Mouse (Mus musculus): ENCODE data around the gene Tenm2. TPM values are rescaled to one million over a fixed set of nuclear protein-coding genes. Genes with fewer than 3 reads are reported as not detected.

The Tenm2 gene
- polyA plus RNA-seq, 1 experiment from 2014 or later, result 0.16 TPM

- no peak for DNase-seq (ENCODE audit: low spot score)
- H3K9me3 ChIP-seq (ENCODE audit: low read length), result no peaks in the 10 kb centered on the region
- H3K27ac ChIP-seq (ENCODE audit: low read length), result no peak overlapping the region
- no peaks in the 10 kb centered on the region for H3K36me3 ChIP-seq (ENCODE audit: insufficient read depth, low read length)
- no peaks in the 10 kb centered on the region for H3K4me1 ChIP-seq (ENCODE audit: insufficient read depth, low read depth, low read length)
- WGBS, result 61% methylated on average over 6 of the region's 6 CpGs
- H3K27me3 ChIP-seq (replicated peaks; ENCODE audit: insufficient read depth, low read length), result no peaks in the 10 kb centered on the region
- H3K9ac ChIP-seq (replicated peaks; ENCODE audit: low read depth), result no peak overlapping the region
- TF ChIP-seq CTCF (IDR thresholded peaks at IDR 0.05) (no peak), EP300 (IDR thresholded peaks at IDR 0.05) (no peak)
- ATAC-seq, result no peak
- no peak overlapping the region for H3K4me3 ChIP-seq (ENCODE audit: low read depth, low read length)
- H3K4me2 ChIP-seq (replicated peaks; ENCODE audit: low read depth, low read length), result no peak overlapping the region
These were observed 549.5 kb downstream of the Tenm2 start for GRCm38 (mm10) chr11:36686253-36686652.

- Histone ChIP-seq H3K9ac (replicated peaks; ENCODE audit: low read depth) (no peak overlapping the region), H3K36me3 (ENCODE audit: insufficient read depth, low read length) (no peaks in the 10 kb centered on the region), H3K27me3 (replicated peaks; ENCODE audit: insufficient read depth, low read length) (no peaks in the 10 kb centered on the region), H3K27ac (ENCODE audit: low read length) (no peak overlapping the region), H3K4me2 (replicated peaks; ENCODE audit: low read depth, low read length) (no peak overlapping the region), H3K9me3 (ENCODE audit: low read length) (no peaks in the 10 kb centered on the region), H3K4me3 (ENCODE audit: low read depth, low read length) (no peak overlapping the region), H3K4me1 (ENCODE audit: insufficient read depth, low read depth, low read length) (no peaks in the 10 kb centered on the region)
- WGBS, result 95% methylated on average over 2 of the region's 2 CpGs
- no peak for TF ChIP-seq CTCF (IDR thresholded peaks at IDR 0.05)
- TF ChIP-seq EP300 (IDR thresholded peaks at IDR 0.05), result no peak
- DNase-seq (ENCODE audit: low spot score), result no peak
- no peak for ATAC-seq
These were observed 556.4 kb downstream of the Tenm2 start for GRCm38 (mm10) chr11:36679361-36679760.

- 40% methylated on average over 2 of the region's 2 CpGs for WGBS
- H3K4me2 ChIP-seq (replicated peaks; ENCODE audit: low read depth, low read length), result no peak overlapping the region
- H3K27me3 ChIP-seq (replicated peaks; ENCODE audit: insufficient read depth, low read length), result no peaks in the 10 kb centered on the region
- H3K36me3 ChIP-seq (ENCODE audit: insufficient read depth, low read length), result no peaks in the 10 kb centered on the region
- ATAC-seq, result no peak
- no peaks in the 10 kb centered on the region for H3K4me1 ChIP-seq (ENCODE audit: insufficient read depth, low read depth, low read length)
- H3K9me3 ChIP-seq (ENCODE audit: low read length), result no peaks in the 10 kb centered on the region
- H3K27ac ChIP-seq (ENCODE audit: low read length), result no peak overlapping the region
- no peak overlapping the region for H3K9ac ChIP-seq (replicated peaks; ENCODE audit: low read depth)
- no peak overlapping the region for H3K4me3 ChIP-seq (ENCODE audit: low read depth, low read length)
- TF ChIP-seq EP300 (IDR thresholded peaks at IDR 0.05), result no peak
- TF ChIP-seq CTCF (IDR thresholded peaks at IDR 0.05), result no peak
- no peak for DNase-seq (ENCODE audit: low spot score)
These were observed 557.2 kb downstream of the Tenm2 start for GRCm38 (mm10) chr11:36678542-36678941.

GRCm38 (mm10) chr11:36678057-36678396, 557.7 kb downstream of the Tenm2 start:
- DNase-seq (ENCODE audit: low spot score), result no peak
- H3K9ac ChIP-seq (replicated peaks; ENCODE audit: low read depth), result no peak overlapping the region
- no peaks in the 10 kb centered on the region for H3K9me3 ChIP-seq (ENCODE audit: low read length)
- H3K4me2 ChIP-seq (replicated peaks; ENCODE audit: low read depth, low read length), result peak overlapping the region; percentile 49
- WGBS, result 12% methylated on average over 10 of the region's 10 CpGs
- ATAC-seq, result no peak
- H3K27ac ChIP-seq (ENCODE audit: low read length), result no peak overlapping the region
- 0 out of 2 replicates have a peak overlapping the region, but pooled peaks have one; percentile 28 for H3K4me3 ChIP-seq (ENCODE audit: low read depth, low read length)
- no peaks in the 10 kb centered on the region for H3K4me1 ChIP-seq (ENCODE audit: insufficient read depth, low read depth, low read length)
- H3K27me3 ChIP-seq (replicated peaks; ENCODE audit: insufficient read depth, low read length), result no peaks in the 10 kb centered on the region
- TF ChIP-seq EP300 (IDR thresholded peaks at IDR 0.05) (no peak), CTCF (IDR thresholded peaks at IDR 0.05) (no peak)
- H3K36me3 ChIP-seq (ENCODE audit: insufficient read depth, low read length), result no peaks in the 10 kb centered on the region

- DNase-seq (ENCODE audit: low spot score), result peak; percentile 24
- Histone ChIP-seq H3K9me3 (ENCODE audit: low read length) (no peaks in the 10 kb centered on the region), H3K9ac (replicated peaks; ENCODE audit: low read depth) (no peak overlapping the region), H3K4me3 (ENCODE audit: low read depth, low read length) (peak overlapping the region; percentile 28), H3K27ac (ENCODE audit: low read length) (no peak overlapping the region), H3K27me3 (replicated peaks; ENCODE audit: insufficient read depth, low read length) (no peaks in the 10 kb centered on the region), H3K4me1 (ENCODE audit: insufficient read depth, low read depth, low read length) (no peaks in the 10 kb centered on the region), H3K36me3 (ENCODE audit: insufficient read depth, low read length) (no peaks in the 10 kb centered on the region), H3K4me2 (replicated peaks; ENCODE audit: low read depth, low read length) (peak overlapping the region; percentile 49)
- TF ChIP-seq EP300 (IDR thresholded peaks at IDR 0.05), result no peak
- TF ChIP-seq CTCF (IDR thresholded peaks at IDR 0.05), result no peak
- WGBS, result 1% methylated on average over 23 of the region's 23 CpGs
- no peak for ATAC-seq
These were observed 558.3 kb downstream of the Tenm2 start for GRCm38 (mm10) chr11:36677321-36678056.

- Histone ChIP-seq H3K4me3 (ENCODE audit: low read depth, low read length) (no peak overlapping the region), H3K9me3 (ENCODE audit: low read length) (no peaks in the 10 kb centered on the region), H3K4me2 (replicated peaks; ENCODE audit: low read depth, low read length) (peak overlapping the region; percentile 49; the same call in 1 of the 2 replicates), H3K4me1 (ENCODE audit: insufficient read depth, low read depth, low read length) (no peaks in the 10 kb centered on the region), H3K27ac (ENCODE audit: low read length) (no peak overlapping the region), H3K27me3 (replicated peaks; ENCODE audit: insufficient read depth, low read length) (no peaks in the 10 kb centered on the region), H3K9ac (replicated peaks; ENCODE audit: low read depth) (no peak overlapping the region), H3K36me3 (ENCODE audit: insufficient read depth, low read length) (no peaks in the 10 kb centered on the region)
- TF ChIP-seq EP300 (IDR thresholded peaks at IDR 0.05), result no peak
- no peak for TF ChIP-seq CTCF (IDR thresholded peaks at IDR 0.05)
- no peak for ATAC-seq
- no peak for DNase-seq (ENCODE audit: low spot score)
- WGBS, result 41% methylated on average over 16 of the region's 16 CpGs
These were observed 559.1 kb downstream of the Tenm2 start for GRCm38 (mm10) chr11:36676446-36677284.

Data from lung, postnatal 0 days (tissue).